ENCODE assay signal across 19 mouse cellular contexts in the genomic region with DNA sequence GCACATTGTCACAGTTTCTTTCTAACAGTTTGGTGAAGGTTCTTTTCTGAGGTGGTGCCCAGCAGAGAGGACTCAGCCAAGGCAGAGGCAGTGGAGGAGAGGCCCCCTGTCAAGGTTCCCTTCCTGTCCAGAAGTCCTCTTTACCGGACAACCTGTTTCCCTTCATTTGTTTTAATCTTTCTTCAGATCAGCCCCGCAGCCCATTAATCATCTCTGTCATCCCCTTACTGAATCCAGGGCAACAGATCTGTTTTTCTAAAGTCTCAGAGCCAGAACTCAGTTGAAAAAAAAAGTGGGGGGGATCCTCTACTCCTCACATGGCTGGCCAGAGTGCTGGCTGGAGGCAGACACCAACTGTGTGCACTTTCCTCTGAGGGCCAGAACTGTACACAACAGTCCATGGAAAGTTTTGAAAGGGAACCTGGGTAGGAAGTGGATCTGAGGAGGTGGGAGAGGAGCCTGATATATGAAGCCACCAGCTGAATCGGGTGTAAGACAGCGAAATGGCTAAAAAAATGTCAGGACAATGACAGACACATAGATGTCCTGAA.
A peak's percentile ranks its signal among the peaks of the same experiment; 100 is the strongest.
DNase-seq lines count a peak whose midpoint lies in the region; ATAC-seq and TF ChIP-seq lines count a peak whose summit lies in the region.
"Had no signal": no experiment of that assay in that cellular context is flagged by ENCODE, and none has a peak within 500 bp of the region (broad histone marks: within the 10 kb centered on the region; RNA-seq: fewer than 3 reads in every experiment).

No protein-coding gene starts in this region.

- 65% methylated on average over 4 of the region's 4 CpGs for WGBS in neural tube, embryonic 11.5 days
- WGBS in neural tube, embryonic 15.5 days: 91% methylated on average over 4 of the region's 4 CpGs
- WGBS in lung, postnatal 0 days: 45% methylated on average over 4 of the region's 4 CpGs

- TF ChIP-seq CTCF in lung, postnatal 0 days (IDR thresholded peaks at IDR 0.05): no peak

- peak; percentile 25 for DNase-seq in neural tube, embryonic 11.5 days (ENCODE audit: low spot score)
- peak; percentile 10 to 15 for DNase-seq in kidney, adult 8-10 months
- DNase-seq in kidney, postnatal 10 days: peak; percentile 43
- no peak for DNase-seq in urinary bladder, adult 2 months (ENCODE audit: low spot score)
- no peak for DNase-seq in lung, postnatal 0 days (ENCODE audit: low spot score)
- DNase-seq in urinary bladder, postnatal 10 days (ENCODE audit: low spot score): no peak
- DNase-seq: adrenal gland, postnatal 25 days; cerebellum, adult 11-12 months; cerebellum, postnatal 14 days; heart, adult 2 months; heart, postnatal 4 days; thymus, postnatal 4 days had no signal

- no peaks in the 10 kb centered on the region for H3K27me3 ChIP-seq in neural tube, embryonic 11.5 days (ENCODE audit: control insufficient read depth, insufficient read depth, low read length)
- H3K27me3 ChIP-seq in neural tube, embryonic 15.5 days (replicated peaks): no peaks in the 10 kb centered on the region
- no peaks in the 10 kb centered on the region for H3K27me3 ChIP-seq in lung, postnatal 0 days (replicated peaks; ENCODE audit: insufficient read depth, low read length)
- H3K27me3 ChIP-seq: forebrain, embryonic 12.5 days; heart, embryonic 15.5 days; limb, embryonic 13.5 days; midbrain, embryonic 12.5 days; neural tube, embryonic 12.5 days had no signal

- no peak for TF ChIP-seq EP300 in lung, postnatal 0 days (IDR thresholded peaks at IDR 0.05)

- H3K4me2 ChIP-seq in neural tube, embryonic 11.5 days (ENCODE audit: low read depth): no peak overlapping the region
- no peak overlapping the region for H3K4me2 ChIP-seq in neural tube, embryonic 15.5 days
- H3K4me2 ChIP-seq in lung, postnatal 0 days (replicated peaks; ENCODE audit: low read depth, low read length): no peak overlapping the region
- H3K4me2 ChIP-seq: forebrain, embryonic 12.5 days; heart, embryonic 15.5 days; limb, embryonic 13.5 days; midbrain, embryonic 12.5 days; neural tube, embryonic 12.5 days had no signal

- H3K4me3 ChIP-seq in neural tube, embryonic 11.5 days (ENCODE audit: low read depth, low read length): no peak overlapping the region
- no peak overlapping the region for H3K4me3 ChIP-seq in neural tube, embryonic 15.5 days (replicated peaks)
- no peak overlapping the region for H3K4me3 ChIP-seq in lung, postnatal 0 days (ENCODE audit: low read depth, low read length)
- H3K4me3 ChIP-seq: forebrain, embryonic 12.5 days; heart, adult 2 months; heart, embryonic 15.5 days; limb, embryonic 13.5 days; midbrain, embryonic 12.5 days; neural tube, embryonic 12.5 days had no signal

- H3K9ac ChIP-seq in neural tube, embryonic 11.5 days (ENCODE audit: low read length): no peak overlapping the region
- H3K9ac ChIP-seq in neural tube, embryonic 15.5 days (replicated peaks): no peak overlapping the region
- H3K9ac ChIP-seq in lung, postnatal 0 days (replicated peaks; ENCODE audit: low read depth): no peak overlapping the region
- H3K9ac ChIP-seq: forebrain, embryonic 12.5 days; heart, embryonic 15.5 days; limb, embryonic 13.5 days; liver, embryonic 14.5 days; midbrain, embryonic 12.5 days; neural tube, embryonic 12.5 days had no signal

- no peak overlapping the region for H3K27ac ChIP-seq in neural tube, embryonic 11.5 days (ENCODE audit: low read depth, low read length)
- no peak overlapping the region for H3K27ac ChIP-seq in neural tube, embryonic 15.5 days (replicated peaks)
- H3K27ac ChIP-seq in lung, postnatal 0 days (ENCODE audit: low read length): no peak overlapping the region
- H3K27ac ChIP-seq: forebrain, embryonic 12.5 days; heart, adult 2 months; heart, embryonic 15.5 days; limb, embryonic 13.5 days; liver, embryonic 14.5 days; midbrain, embryonic 12.5 days; neural tube, embryonic 12.5 days had no signal

- no peaks in the 10 kb centered on the region for H3K9me3 ChIP-seq in neural tube, embryonic 11.5 days (ENCODE audit: control insufficient read depth, low read length)
- no peaks in the 10 kb centered on the region for H3K9me3 ChIP-seq in neural tube, embryonic 15.5 days (replicated peaks)
- no peaks in the 10 kb centered on the region for H3K9me3 ChIP-seq in lung, postnatal 0 days (ENCODE audit: low read length)
- H3K9me3 ChIP-seq: forebrain, embryonic 12.5 days; heart, embryonic 15.5 days; limb, embryonic 13.5 days; midbrain, embryonic 12.5 days; neural tube, embryonic 12.5 days had no signal

- ATAC-seq in neural tube, embryonic 11.5 days (ENCODE audit: insufficient read depth, low FRiP score, low TSS enrichment): no peak
- ATAC-seq in neural tube, embryonic 15.5 days (ENCODE audit: low FRiP score): no peak
- ATAC-seq in lung, postnatal 0 days: no peak

- no peaks in the 10 kb centered on the region for H3K36me3 ChIP-seq in neural tube, embryonic 11.5 days (ENCODE audit: control insufficient read depth, insufficient read depth, low read length)
- H3K36me3 ChIP-seq in neural tube, embryonic 15.5 days: no peaks in the 10 kb centered on the region
- no peaks in the 10 kb centered on the region for H3K36me3 ChIP-seq in lung, postnatal 0 days (ENCODE audit: insufficient read depth, low read length)
- H3K36me3 ChIP-seq: forebrain, embryonic 12.5 days; heart, embryonic 15.5 days; limb, embryonic 13.5 days; midbrain, embryonic 12.5 days; neural tube, embryonic 12.5 days had no signal

- no peaks in the 10 kb centered on the region for H3K4me1 ChIP-seq in neural tube, embryonic 11.5 days (ENCODE audit: control insufficient read depth, insufficient read depth, low read length)
- no peaks in the 10 kb centered on the region for H3K4me1 ChIP-seq in neural tube, embryonic 15.5 days
- peaks cover 3% of the 10 kb centered on the region; the same call in 1 of the 2 replicates for H3K4me1 ChIP-seq in lung, postnatal 0 days (ENCODE audit: insufficient read depth, low read depth, low read length)
- H3K4me1 ChIP-seq: forebrain, embryonic 12.5 days; heart, embryonic 15.5 days; limb, embryonic 13.5 days; midbrain, embryonic 12.5 days; neural tube, embryonic 12.5 days had no signal

Comparison
In these comparisons a context has a peak if more than half of its experiments do, and no peak if none do; other contexts are left out.
1. DNase-seq: peak in neural tube, embryonic 11.5 days (single experiment), kidney, adult 8-10 months (2 of 2) and kidney, postnatal 10 days (single experiment); none in urinary bladder, adult 2 months (single experiment), lung, postnatal 0 days (single experiment) and urinary bladder, postnatal 10 days (single experiment).